Mouse (Mus musculus) telencephalon, adult 2 months (tissue): ENCODE measurements around the gene Apoc2.
A peak's percentile ranks its signal among the peaks of the same experiment; 100 is the strongest.

Experiments used
- DNase-seq: peaks from one replicate; pipeline ENCODE4 v3.0.0-alpha.2; 2011; ENCODE audit warnings: low read depth, low spot score

The Apoc2 gene

DNA sequence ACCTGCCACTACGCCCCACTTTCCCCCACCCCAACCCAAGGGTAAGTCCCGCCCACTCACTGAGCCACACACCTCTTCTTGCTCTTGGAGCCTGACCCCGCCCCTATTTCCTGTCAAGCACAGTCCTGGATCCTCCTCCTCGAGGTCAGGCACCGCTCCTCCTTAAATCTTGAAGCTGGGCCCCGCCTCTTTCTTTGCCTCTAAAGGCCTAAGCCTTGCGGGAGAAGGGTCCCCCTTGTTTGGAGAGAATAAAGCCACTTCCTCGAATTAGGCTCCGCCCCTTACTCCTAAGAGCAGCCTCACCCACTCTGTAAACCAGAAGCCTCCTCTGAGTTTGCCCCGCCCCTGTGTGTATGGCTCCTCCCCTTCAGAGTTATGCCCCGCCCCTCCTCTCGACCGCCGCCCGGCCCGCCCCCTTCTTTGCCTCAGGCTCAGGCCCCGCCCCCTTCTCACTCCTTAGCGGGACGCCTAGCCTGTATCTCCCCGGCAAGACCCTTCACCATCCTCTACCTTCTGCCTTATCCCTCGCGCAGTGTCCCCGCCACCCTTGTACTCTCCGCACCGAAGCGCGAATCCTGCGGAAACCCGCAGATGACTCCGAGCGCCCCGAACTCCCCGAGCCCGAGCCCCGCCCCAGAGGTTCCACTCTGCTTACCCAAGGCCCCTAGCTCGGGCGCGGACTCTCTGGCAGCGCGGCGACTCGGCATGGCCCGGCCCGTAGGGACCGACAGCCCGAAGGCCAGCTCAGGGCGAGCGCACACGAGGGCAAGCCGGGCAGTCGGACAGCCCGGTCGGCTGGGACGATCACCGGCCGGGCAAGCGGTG is 49.0 kb downstream of the Apoc2 start:
- peak; percentile 72 for DNase-seq

DNA sequence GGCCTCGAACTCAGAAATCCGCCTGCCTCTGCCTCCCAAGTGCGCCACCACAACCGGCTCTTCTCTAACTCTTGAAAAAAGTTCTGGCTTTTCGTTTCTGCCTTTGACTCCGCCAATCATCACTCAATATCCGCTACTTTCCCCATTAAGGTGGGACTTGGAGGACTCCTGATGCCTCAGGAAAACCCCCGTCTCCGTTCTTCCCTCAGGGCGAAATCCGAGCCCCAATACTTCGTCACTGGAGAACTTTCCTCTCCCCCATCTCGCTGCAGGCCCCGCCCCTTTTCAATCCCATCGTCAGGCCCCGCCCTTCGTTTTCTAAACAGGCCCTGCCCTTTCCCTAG is 49.6 kb downstream of the Apoc2 start:
- DNase-seq = no peak

DNA sequence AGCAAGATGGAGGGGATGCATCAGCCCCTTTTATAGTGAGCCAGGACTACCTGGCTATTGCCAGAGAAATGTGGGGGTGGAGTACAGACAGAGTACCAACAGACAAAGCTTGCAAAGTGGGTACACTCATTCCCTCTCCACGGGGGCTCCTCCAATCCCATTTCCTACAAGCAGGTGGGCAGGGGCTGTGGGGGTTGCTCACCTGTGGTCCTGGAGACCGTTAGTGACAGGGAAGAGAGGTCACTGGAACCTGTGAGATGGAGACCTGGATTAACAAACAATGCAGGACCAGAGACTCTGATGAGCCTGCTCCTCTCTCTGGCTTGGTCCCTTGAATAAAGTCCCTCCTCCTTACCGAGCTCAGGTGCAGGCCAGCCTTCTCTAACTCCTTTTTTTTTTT is 50.0 kb downstream of the Apoc2 start:
- no peak for DNase-seq

DNA sequence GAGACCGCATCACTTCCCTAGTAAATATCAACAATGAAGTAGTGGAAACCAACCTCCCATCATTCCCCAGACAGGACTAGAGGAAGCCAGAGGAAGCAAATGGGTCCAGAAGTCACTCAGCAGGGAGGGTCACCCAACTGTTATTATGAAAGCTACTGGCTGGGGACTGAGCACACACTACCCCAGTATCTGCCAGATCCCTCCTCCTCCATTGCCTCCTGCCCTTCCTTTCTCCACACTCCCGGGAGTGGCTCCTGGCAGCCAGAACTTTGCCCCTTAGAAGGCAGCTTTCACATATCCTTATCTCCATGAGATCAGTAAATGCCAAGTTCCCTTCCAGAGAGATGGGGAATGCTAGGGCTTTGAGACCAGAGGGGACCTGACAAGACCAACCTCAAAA is 54.3 kb downstream of the Apoc2 start:
- no peak for DNase-seq

- no peak for DNase-seq
Measured at GRCm38 (mm10) chr7:19622241-19622640, 55.5 kb downstream of the Apoc2 start.
